Mouse (Mus musculus): ENCODE results near the gene Gm21876. TPM values are rescaled to one million over a fixed set of nuclear protein-coding genes. Genes with fewer than 3 reads are reported as not detected.
"Not testable (repeated sequence)": the region's sequence is repeated elsewhere in the genome, so short reads cannot be mapped to it uniquely, and the experiment has no call there.

Gene Gm21876
- total RNA-seq (2021): not detected
- long read RNA-seq, experiment 1: 0 reads
- long read RNA-seq, experiment 2: 0 reads

DNA sequence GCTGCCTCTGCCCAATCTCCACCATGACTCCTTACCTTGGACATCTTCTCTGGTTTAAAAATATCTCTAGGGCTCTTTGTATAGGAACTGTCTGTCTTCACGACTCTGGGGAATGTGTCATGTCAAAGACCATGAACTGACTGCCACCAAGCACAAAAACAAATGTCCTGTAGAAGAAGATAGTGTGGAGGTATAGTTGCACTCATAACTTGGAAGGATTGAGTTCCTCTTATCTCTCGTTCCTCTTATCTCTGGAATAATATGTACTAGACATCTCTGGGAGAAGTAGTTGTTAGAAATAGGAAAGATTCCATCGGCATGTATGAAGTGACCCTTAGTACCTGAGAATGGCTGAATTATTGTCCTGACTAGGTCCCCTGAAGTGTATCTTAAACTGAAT is at the start of gene Gm21876:
Gene Gm21876, minus strand, starts transcription at position 101 of the 400 bp plus-strand sequence.
- no peak for DNase-seq

DNA sequence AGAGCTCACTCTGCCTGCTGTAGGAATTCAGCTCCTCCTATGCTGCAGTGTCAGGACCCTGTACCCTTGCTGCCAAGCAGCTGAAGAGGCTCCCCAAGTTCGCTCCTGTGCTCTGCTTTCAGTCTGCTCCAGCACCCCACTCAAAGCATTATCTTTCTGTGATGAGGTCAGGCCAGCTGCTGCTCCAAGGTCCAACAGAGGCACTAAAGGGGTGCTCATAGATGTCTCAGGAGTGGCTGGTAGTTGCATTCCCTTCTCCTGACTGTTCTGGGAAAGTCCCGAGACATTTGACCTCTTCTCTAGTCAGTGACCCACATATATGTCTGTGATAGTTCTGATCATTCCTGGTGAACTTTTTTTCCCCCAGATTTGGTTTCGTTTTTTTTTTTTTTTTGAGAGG is 45.0 kb upstream of the Gm21876 start:
- DNase-seq: no peak

DNA sequence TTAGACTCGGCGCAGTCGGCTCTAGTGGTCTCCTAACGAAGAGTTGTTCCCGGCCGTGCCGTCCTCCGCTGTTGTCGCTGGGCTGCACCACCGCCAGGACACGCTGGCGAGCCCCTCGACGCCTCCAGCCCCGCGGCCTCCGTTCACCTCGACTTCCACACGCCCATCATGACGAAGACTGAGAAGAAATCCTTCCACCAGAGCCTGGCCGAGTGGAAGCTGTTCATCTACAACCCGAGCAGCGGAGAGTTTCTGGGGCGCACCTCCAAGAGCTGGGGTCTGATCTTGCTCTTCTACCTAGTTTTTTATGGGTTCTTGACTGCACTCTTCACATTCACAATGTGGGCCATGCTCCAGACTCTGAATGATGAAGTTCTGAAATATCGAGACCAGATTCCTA is 28.8 kb downstream of the Gm21876 start:
- not testable (repeated sequence) for DNase-seq

Other genes starting within 250 kb of the Gm21876 start
- gene Cfp, start 244.1 kb downstream of the Gm21876 start, total RNA-seq (2021): 1 to 10 TPM; 3.8 to 6.5 TPM
- 1 to 10 TPM; 6.7 to 7.5 TPM for gene Elk1, start 225.0 kb downstream of the Gm21876 start, total RNA-seq (2021)
- gene Uxt, start 213.6 kb downstream of the Gm21876 start, total RNA-seq (2021): 10 to 100 TPM; 27.5 to 29.9 TPM
- 1 to 10 TPM; 1.8 to 2.1 TPM for gene Zfp182, start 113.3 kb downstream of the Gm21876 start, total RNA-seq (2021)
- gene Spaca5, start 107.2 kb downstream of the Gm21876 start, total RNA-seq (2021): not detected
- gene Zfp300, start 86.1 kb downstream of the Gm21876 start, total RNA-seq (2021): under 1 TPM; 0.13 to 0.72 TPM
- not detected for gene Ssxa1, start 59.8 kb downstream of the Gm21876 start, total RNA-seq (2021)

All from gastrocnemius, postnatal 25 days (tissue).